Mouse (Mus musculus) forelimb bud, embryonic 11.5 days (tissue): ENCODE results near the gene Ackr2.
A peak's percentile ranks its signal among the peaks of the same experiment; 100 is the strongest.

ENCODE experiments used
- DNase-seq: peaks from one replicate; pipeline ENCODE4 v3.0.0-alpha.2; 2012; ENCODE audit warnings: low read depth, low spot score

Ackr2 gene

DNA sequence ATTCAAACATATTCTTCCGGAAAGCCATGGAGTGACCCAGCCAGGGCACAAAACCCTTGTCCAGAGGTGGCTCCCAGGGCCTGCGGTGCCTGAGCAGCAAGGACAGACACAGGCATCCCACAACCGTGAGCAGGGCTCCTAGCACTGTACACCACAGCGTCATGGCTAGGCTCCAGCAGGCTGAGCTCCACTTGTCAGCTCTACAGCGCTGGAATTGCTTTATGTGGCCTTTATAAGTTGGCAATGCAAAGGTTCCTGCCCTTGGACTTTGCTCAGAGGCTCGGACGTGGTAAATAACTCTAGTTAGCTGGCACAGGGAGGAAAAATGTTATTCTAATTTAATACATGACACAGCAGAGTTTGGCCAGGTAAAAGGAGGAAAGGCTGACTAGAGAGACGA, 17.9 kb downstream of the Ackr2 start, which contains the start of gene Cyp8b1:
Gene Cyp8b1 (minus strand): TSS at position 204 of the 400 bp plus-strand sequence.
- DNase-seq: no peak

GRCm38 (mm10) chr9:121919027-121919501, 20.9 kb downstream of the Ackr2 start:
- no peak for DNase-seq

- no peak for DNase-seq
Observed at GRCm38 (mm10) chr9:121923443-121923842, 25.3 kb downstream of the Ackr2 start.

- DNase-seq: no peak
Observed at GRCm38 (mm10) chr9:121923906-121924305, 25.8 kb downstream of the Ackr2 start.

DNA sequence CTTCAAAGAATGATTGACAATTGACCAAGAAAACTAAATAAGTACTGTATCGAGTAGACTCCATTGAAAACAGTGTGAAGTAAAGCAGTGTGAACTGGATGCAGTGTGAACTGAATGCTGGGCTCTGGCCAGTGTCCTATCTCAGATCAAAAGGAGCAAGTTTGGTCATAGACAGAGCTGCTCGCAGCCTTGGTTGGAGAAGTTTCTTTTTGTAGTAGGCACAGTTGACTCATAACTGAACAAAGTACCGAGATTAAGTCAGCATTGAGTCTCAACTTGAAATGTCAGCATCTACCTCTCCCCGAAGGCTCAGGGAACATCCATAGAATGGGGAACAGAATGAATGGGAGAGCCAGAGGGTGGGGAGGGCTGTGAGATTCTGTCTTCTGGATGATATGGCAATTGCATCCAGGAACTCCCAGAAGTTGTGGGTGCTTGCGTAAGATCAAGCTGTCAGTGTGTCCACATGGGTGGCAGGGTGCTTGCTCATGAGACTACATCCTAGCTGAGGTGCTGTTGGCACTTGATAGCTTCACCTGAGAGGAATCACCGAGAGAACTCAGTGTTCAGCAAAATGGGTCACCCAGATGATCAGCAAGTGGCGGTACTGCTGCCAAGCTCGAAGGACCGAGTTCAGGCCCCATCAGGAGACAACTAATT, 26.9 kb downstream of the Ackr2 start:
- DNase-seq: no peak

GRCm38 (mm10) chr9:121925959-121926358, 27.8 kb downstream of the Ackr2 start:
- DNase-seq: no peak

DNA sequence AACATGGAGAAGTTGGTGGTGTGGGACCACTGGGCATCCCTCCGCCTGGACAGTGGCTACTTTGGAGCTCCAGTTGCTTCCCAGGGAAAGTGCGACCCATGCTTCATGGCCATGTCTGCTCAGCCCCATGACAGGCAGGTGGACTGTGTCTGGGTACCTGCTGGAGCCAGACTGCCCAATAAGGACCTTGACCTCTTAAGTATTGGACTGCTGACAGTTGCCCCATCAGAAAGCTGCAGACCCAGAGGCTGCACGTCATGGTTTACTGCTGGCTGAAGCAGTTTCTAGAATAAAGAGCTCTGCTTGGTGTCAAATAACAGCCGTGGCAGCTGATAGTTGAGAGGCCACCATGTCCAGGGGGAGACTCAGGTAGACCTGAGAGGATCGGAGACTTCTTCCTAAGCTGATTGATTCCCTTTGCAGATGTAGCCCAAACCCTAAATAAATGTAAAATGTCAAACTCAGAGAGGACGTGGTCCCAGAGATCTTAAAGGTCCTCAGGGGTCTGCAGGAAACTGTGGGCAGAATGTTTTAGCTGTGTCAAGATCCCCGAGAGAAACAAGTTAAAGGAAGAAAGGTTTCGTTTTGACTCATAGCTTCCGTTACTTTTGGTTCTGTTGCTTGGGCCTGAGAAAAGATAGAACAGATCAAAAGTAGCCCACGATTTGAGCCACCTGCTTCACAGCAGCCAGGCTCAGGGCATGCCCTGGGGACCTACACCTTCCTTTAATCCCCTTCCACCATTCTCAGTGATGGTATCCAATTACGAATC, 28.7 kb downstream of the Ackr2 start:
- DNase-seq: peak; percentile 6

- no peak for DNase-seq
Observed at GRCm38 (mm10) chr9:121927721-121928120, 29.6 kb downstream of the Ackr2 start.

GRCm38 (mm10) chr9:121928498-121928897, 30.3 kb downstream of the Ackr2 start:
- DNase-seq: peak; percentile 35

GRCm38 (mm10) chr9:121934856-121935255, 36.7 kb downstream of the Ackr2 start:
- DNase-seq: no peak

- peak; percentile 30 for DNase-seq
Observed at GRCm38 (mm10) chr9:121936952-121937351, 38.8 kb downstream of the Ackr2 start.

DNA sequence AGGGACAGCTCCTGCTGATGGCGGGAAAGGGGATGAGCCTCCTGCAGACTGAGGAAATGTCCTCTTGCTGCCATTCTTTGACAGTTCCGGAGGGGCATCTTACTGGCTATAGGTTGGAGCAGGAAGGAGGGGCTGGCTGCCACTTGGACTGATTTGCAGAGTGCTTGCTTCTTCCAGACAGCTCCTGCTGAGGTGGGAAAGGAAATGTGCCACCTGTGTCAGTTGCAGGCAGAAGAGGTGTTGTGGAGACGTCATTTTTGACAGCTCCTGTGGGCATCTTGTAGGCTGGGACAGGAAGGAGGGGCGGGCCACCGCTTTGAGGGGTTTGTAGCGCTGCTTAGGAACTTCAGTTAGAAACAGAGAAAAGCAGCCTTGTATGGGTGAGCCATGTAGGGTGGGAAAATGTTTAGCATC, 39.3 kb downstream of the Ackr2 start:
- DNase-seq: peak; percentile 10

GRCm38 (mm10) chr9:121937944-121938355, 39.8 kb downstream of the Ackr2 start:
- DNase-seq: peak; percentile 64

DNA sequence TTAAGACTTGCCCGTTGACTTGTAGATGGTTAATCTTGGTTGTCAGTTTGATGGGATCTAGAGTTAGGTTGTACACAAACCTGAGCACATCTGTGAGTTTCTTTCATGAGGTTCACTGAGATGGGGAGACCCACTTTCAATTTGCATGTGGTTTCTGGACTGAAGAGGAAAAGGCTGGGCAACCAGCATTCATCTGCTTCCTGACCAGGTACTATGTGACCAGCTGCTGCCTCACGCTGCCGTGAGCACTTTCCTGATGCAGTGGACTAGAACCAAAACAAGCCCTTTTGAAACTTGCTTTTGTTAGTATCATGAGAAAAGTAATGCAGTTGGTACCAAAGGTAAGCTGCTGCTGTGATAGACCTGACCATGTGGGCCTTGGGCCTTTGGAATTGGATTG, 44.9 kb downstream of the Ackr2 start:
- no peak for DNase-seq

DNA sequence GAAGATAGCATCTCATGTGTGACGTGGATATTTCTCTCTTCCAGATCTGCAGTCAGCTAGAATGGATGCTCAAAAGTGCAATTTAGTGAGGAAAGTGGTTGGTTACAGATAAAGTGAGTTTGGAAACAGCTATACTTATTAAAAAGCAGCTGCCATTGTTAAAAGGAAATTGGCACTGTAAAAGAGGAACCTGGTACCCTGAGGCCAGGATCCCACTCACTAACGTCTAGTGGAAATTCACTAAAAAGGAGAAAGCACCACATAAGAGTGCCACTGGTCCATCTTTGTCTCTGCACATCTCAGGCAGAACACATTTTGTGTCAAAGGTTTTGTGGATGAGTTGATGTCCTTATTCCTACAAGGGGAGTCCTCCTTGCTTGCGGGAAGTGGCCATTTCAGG, 45.5 kb downstream of the Ackr2 start:
- no peak for DNase-seq

- peak; percentile 31 for DNase-seq
Observed at GRCm38 (mm10) chr9:121947784-121948183, 49.6 kb downstream of the Ackr2 start.

- no peak for DNase-seq
Observed at GRCm38 (mm10) chr9:121948431-121948830, 50.3 kb downstream of the Ackr2 start.

DNA sequence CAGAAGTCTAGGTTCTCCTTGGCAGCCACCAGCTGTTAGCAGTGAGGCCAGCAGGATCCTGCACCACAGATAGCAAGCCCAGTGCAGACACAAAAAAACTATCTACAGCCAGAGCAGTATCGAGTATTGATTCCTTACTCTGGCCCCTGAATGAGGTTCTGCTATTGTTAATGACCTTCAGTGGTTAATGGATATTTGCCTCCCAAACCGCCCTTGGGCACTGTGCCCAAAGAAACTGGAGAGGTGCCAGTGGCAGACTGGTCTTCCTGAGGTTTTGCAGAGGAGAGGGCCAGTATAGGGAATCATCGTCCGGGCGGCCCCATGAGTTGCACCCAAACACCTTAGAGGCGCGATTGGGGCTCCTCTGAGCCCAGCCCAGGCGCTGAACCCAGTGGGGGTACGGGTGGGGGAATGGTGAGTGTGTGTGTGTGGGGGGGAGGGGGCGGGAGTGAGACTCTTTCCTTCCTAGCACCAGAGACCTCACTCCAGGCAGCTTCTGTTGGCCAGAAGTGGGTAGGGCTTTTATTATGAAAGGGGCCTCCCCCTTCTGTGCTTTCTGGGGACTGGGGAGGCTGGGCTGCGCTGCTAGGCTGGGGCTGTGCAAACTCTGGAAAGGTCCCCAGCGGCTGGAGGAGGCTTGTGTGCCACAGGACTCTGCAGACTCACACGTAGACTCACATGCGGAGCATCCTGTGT, 52.4 kb downstream of the Ackr2 start, which contains the start of gene Fam198a:
Gene Fam198a (plus strand): TSS at position 571 of the 696 bp plus-strand sequence.
- DNase-seq: no peak

DNA sequence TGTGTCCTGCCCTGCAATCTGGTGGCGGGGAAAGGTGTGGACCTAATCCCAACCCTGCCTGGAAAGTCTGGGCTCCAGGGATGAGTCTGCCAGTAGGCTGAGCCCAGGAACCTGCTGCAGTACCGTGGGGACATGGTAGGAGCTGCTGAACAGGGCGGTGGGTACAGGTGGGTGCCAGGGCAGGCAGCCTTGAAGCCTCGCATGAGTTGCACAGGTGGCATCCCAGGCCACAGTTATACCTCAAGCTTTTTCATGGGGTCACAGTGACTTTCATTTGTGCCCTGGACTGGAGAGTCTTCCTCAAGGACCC, 52.9 kb downstream of the Ackr2 start:
- DNase-seq: no peak

DNA sequence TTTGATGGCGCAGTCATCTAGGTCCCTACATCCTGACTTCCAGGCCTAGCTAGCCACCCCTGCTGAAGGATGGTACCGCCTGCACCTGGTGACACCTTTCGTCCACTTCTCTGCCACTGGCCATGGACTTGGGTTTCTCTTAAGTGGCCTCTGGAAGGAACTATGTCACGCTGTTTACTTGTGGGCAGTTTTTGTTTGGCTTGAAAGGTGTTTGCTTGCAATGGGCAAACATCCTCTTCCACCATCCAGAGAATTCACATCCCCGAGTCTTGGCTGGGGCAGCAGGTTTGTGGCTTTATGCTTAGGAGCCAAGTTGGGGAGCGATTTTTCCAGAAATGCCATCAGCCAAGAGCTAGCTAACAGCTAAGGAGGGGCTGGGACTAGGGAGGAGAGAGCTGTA, 54.4 kb downstream of the Ackr2 start:
- DNase-seq: no peak

GRCm38 (mm10) chr9:121959966-121960635, 61.9 kb downstream of the Ackr2 start:
- DNase-seq: peak; percentile 33
